28 mouse cellular contexts compared by ENCODE assay signal in genomic region chr11:85929651-85930050, GRCm38 (mm10). TPM values are rescaled to one million over a fixed set of nuclear protein-coding genes. Genes with fewer than 3 reads are reported as not detected.
"Had no signal": no experiment of that assay in that cellular context is flagged by ENCODE, and none has a peak within 500 bp of the region (broad histone marks: within the 10 kb centered on the region; RNA-seq: fewer than 3 reads in every experiment).

No protein-coding gene starts in this region.

- H3K9me3 ChIP-seq: heart, embryonic 13.5 days; heart, embryonic 15.5 days; hindbrain, embryonic 10.5 days; hindbrain, embryonic 12.5 days; kidney, embryonic 15.5 days; limb, embryonic 12.5 days; limb, embryonic 15.5 days; liver, embryonic 12.5 days had no signal

- H3K27me3 ChIP-seq: limb, embryonic 12.5 days; limb, embryonic 15.5 days had no signal

- H3K4me3 ChIP-seq: heart, adult 2 months; heart, embryonic 13.5 days; heart, embryonic 15.5 days; hindbrain, embryonic 10.5 days; hindbrain, embryonic 12.5 days; kidney, embryonic 15.5 days; layer of hippocampus, adult 2 months; limb, embryonic 12.5 days; limb, embryonic 15.5 days; liver, embryonic 12.5 days had no signal

- DNase-seq: gastrocnemius, postnatal 14 days; gastrocnemius, postnatal 36 days; heart, adult 11 months; heart, adult 2 months; heart, postnatal 14 days; heart, postnatal 4 days; kidney, adult 11 months; kidney, adult 2 months; kidney, adult 9 months; kidney, postnatal 14 days; kidney, postnatal 36 days; layer of hippocampus, adult 9-11 months; layer of hippocampus, postnatal 36 days; left cerebral cortex, postnatal 4 days had no signal

- H3K36me3 ChIP-seq: heart, embryonic 13.5 days; heart, embryonic 15.5 days; hindbrain, embryonic 10.5 days; hindbrain, embryonic 12.5 days; kidney, embryonic 15.5 days; limb, embryonic 12.5 days; limb, embryonic 15.5 days; liver, embryonic 12.5 days had no signal

- H3K27ac ChIP-seq: heart, adult 2 months; heart, embryonic 13.5 days; heart, embryonic 15.5 days; hindbrain, embryonic 10.5 days; hindbrain, embryonic 12.5 days; hindbrain, embryonic 14.5 days; kidney, embryonic 15.5 days; kidney, postnatal 0 days; layer of hippocampus, adult 2 months; limb, embryonic 12.5 days; limb, embryonic 15.5 days; liver, embryonic 12.5 days; liver, embryonic 14.5 days had no signal

RNA-seq across cellular contexts. Expression of gene Tbx4, which starts 43.4 kb away (rescaled TPM):
- polyA plus RNA-seq: intestine, embryonic 14.5 days; intestine, embryonic 16.5 days had no signal
